Mouse (Mus musculus) spleen, postnatal 4 days (tissue): ENCODE results near the gene Mboat2.

Experiments used
- DNase-seq, 2 experiments: peaks; one replicate each; pipeline ENCODE4 v3.0.0; 2022; ENCODE audit warnings: low spot score in 2 of 2

Gene Mboat2

GRCm38 (mm10) chr12:25010416-25010815, 179.7 kb downstream of the Mboat2 start:
- no peak for DNase-seq

GRCm38 (mm10) chr12:25011733-25012367, 181.2 kb downstream of the Mboat2 start:
- DNase-seq, result no peak

GRCm38 (mm10) chr12:25012555-25013540, 182.2 kb downstream of the Mboat2 start:
- no peak for DNase-seq
